Comparison of ENCODE assay signal across 19 mouse cellular contexts in the genomic region with DNA sequence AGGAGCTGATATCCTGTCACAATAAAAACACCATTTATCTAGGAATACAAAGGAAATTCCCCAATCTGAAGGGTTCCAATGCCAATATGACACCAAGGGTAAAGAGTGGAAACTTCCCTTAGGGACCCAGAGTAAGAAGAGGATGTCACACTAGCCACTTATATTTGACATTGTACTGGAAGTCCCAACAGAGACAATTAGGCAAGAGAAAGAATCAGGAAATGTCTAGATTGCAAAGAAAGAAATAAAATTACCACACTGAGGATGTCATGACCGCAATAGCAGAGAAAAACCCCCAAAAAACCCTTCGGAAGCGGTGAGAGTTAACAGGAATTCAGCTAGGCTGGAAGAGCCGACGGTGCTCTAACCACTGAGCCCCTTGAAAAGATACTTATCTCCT. TPM values are rescaled to one million over a fixed set of nuclear protein-coding genes. Genes with fewer than 3 reads are reported as not detected.
"Had no signal": no experiment of that assay in that cellular context is flagged by ENCODE, and none has a peak within 500 bp of the region (broad histone marks: within the 10 kb centered on the region; RNA-seq: fewer than 3 reads in every experiment).

No protein-coding gene starts in this region.

- DNase-seq: left cerebral cortex, postnatal 4 days; liver; liver, embryonic 13.5 days; liver, postnatal 0 days; lung, adult 18-20 months; lung, adult 2 months; lung, embryonic 14.5 days; lung, postnatal 10 days; lung, postnatal 14 days; lung, postnatal 4 days; midbrain, embryonic 14.5 days had no signal

- ATAC-seq: liver, embryonic 12.5 days; liver, postnatal 0 days; lung, postnatal 0 days; midbrain, embryonic 13.5 days; midbrain, embryonic 15.5 days; midbrain, embryonic 16.5 days had no signal

RNA-seq across cellular contexts. Expression of a gene that starts 51.0 kb away (rescaled TPM):
- total RNA-seq: liver, adult 2 months; megakaryocyte-erythroid progenitor cell, adult 5-6 weeks; monocyte, adult 5-6 weeks had no signal
